Mouse (Mus musculus): Measurements from ENCODE around the gene Ube2q2. TPM values are rescaled to one million over a fixed set of nuclear protein-coding genes. Genes with fewer than 3 reads are reported as not detected.

Ube2q2 gene
- polyA plus RNA-seq, 1 experiment from 2014 or later: 30.2 TPM

Other genes with a start within 250 kb of the Ube2q2 start
- gene Hykk, start 231.6 kb upstream of the Ube2q2 start, polyA plus RNA-seq (2015; fragmentation: Nextera tagmentation; extraction: Ambion mirVana): 9.0 and 9.5 TPM in 2 replicates
- gene Psma4, start 198.1 kb upstream of the Ube2q2 start, polyA plus RNA-seq (2015; fragmentation: Nextera tagmentation; extraction: Ambion mirVana): 317 and 331 TPM in 2 replicates
- 1.4 TPM in 2 replicates for gene AY074887, start 197.9 kb upstream of the Ube2q2 start, polyA plus RNA-seq (2015; fragmentation: Nextera tagmentation; extraction: Ambion mirVana)
- 1.0 and 1.1 TPM in 2 replicates for gene Chrna5, start 168.0 kb upstream of the Ube2q2 start, polyA plus RNA-seq (2015; fragmentation: Nextera tagmentation; extraction: Ambion mirVana)
- 1.0 and 1.6 TPM in 2 replicates for gene Chrna3, start 122.3 kb upstream of the Ube2q2 start, polyA plus RNA-seq (2015; fragmentation: Nextera tagmentation; extraction: Ambion mirVana)
- gene Chrnb4, start 100.1 kb upstream of the Ube2q2 start, polyA plus RNA-seq (2015; fragmentation: Nextera tagmentation; extraction: Ambion mirVana): 2.2 and 2.8 TPM in 2 replicates
- 69.5 and 69.6 TPM in 2 replicates for gene Fbxo22, start 60.1 kb downstream of the Ube2q2 start, polyA plus RNA-seq (2015; fragmentation: Nextera tagmentation; extraction: Ambion mirVana)
- 1.1 and 1.6 TPM in 2 replicates for gene Nrg4, start 178.0 kb downstream of the Ube2q2 start, polyA plus RNA-seq (2015; fragmentation: Nextera tagmentation; extraction: Ambion mirVana)
- 0.23 and 0.29 TPM in 2 replicates for gene Tmem266, start 178.1 kb downstream of the Ube2q2 start, polyA plus RNA-seq (2015; fragmentation: Nextera tagmentation; extraction: Ambion mirVana)